Comparison of ENCODE assay signal across 8 mouse cellular contexts in genomic region chr13:23752067-23752741, GRCm38 (mm10). TPM values are rescaled to one million over a fixed set of nuclear protein-coding genes. Genes with fewer than 3 reads are reported as not detected.
A peak's percentile ranks its signal among the peaks of the same experiment; 100 is the strongest.
DNase-seq lines count a peak whose midpoint lies in the region; ATAC-seq lines count a peak whose summit lies in the region.
"Not testable (repeated sequence)": the region's sequence is repeated elsewhere in the genome, so short reads cannot be mapped to it uniquely, and the experiment has no call there.

Gene Hist1h3b (plus strand): TSS chr13:23752267.

- H3K9me3 ChIP-seq in hindbrain, embryonic 14.5 days (ENCODE audit: control insufficient read depth, low read length) = not testable (repeated sequence)

- DNase-seq in NIH3T3 (ENCODE audit: low read depth) = peak; percentile 96
- peak; percentile 85 to 92 for DNase-seq in cerebellum, postnatal 14 days
- peak; percentile 84 to 90 for DNase-seq in frontal cortex, postnatal 14 days (ENCODE audit: low spot score in 2 of 2)
- peak; percentile 96 for DNase-seq in hindbrain, embryonic 14.5 days (ENCODE audit: low spot score)
- peak; percentile 74 to 98 for DNase-seq in layer of hippocampus, postnatal 25 days (ENCODE audit: extremely low spot score in 1 of 2, low spot score in 1 of 2)
- peak; percentile 84 for DNase-seq in lung, postnatal 25 days (ENCODE audit: low spot score)
- DNase-seq in retina, adult 2 months (ENCODE audit: low read depth, low spot score) = peak; percentile 67
- peak; percentile 86 to 87 for DNase-seq in thymus, postnatal 36 days

- not testable (repeated sequence) for H3K27me3 ChIP-seq in hindbrain, embryonic 14.5 days (ENCODE audit: control insufficient read depth, insufficient read depth, low read length)

- WGBS in hindbrain, embryonic 14.5 days = under 1% methylated on average over 17 of the region's 47 CpGs

- H3K36me3 ChIP-seq in hindbrain, embryonic 14.5 days (replicated peaks; ENCODE audit: control insufficient read depth, insufficient read depth) = not testable (repeated sequence)

- peak within 1 kb of the TSS; percentile 60 for H3K9ac ChIP-seq in hindbrain, embryonic 14.5 days

- H3K4me1 ChIP-seq in hindbrain, embryonic 14.5 days (replicated peaks; ENCODE audit: control insufficient read depth, insufficient read depth, low read length) = not testable (repeated sequence)

- H3K27ac ChIP-seq in hindbrain, embryonic 14.5 days = peak within 1 kb of the TSS; percentile 93

- ATAC-seq in hindbrain, embryonic 14.5 days (ENCODE audit: low FRiP score) = peak; percentile 85

- H3K4me2 ChIP-seq in hindbrain, embryonic 14.5 days (replicated peaks) = peak within 1 kb of the TSS; percentile 70

- H3K4me3 ChIP-seq in hindbrain, embryonic 14.5 days (replicated peaks; ENCODE audit: low read length) = peak within 1 kb of the TSS; percentile 40

RNA-seq across cellular contexts. Expression of gene Hist1h3b, which starts in this region (rescaled TPM):
- polyA plus RNA-seq in hindbrain, embryonic 14.5 days (2014; fragmentation: Nextera tagmentation; extraction: Ambion mirVana) = 1.1 and 1.8 TPM in 2 replicates
- 10 to 100 TPM; 12.3 to 22.8 TPM for total RNA-seq in layer of hippocampus, postnatal 25 days (2021)

Comparison
In these comparisons a context has a peak if more than half of its experiments do, and no peak if none do; other contexts are left out.
1. Peak in every context shown above with its lines: DNase-seq, ATAC-seq, H3K4me3 ChIP-seq and H3K27ac ChIP-seq.